Comparison of ENCODE assay signal across 13 mouse cellular contexts in the genomic region with DNA sequence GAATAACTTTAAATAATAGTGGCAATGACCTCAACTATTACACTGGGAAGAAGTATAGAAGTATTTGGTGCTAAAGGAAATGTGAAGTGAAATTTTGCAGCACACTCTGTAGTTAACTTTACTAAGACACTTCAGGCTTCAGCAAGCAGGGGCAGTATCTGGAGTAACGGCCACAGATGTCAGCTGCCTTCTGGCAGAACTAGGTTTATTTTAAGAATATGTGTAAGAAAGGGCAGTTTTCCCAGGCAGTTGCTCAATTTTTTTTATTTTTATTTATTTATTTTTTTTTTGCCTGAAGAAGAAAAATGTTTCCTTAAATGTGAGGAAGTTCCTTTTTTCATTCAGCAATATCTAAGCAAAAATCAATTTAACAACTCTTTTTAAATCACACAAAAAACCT.
DNase-seq lines count a peak whose midpoint lies in the region; ATAC-seq and TF ChIP-seq lines count a peak whose summit lies in the region.
"Had no signal": no experiment of that assay in that cellular context is flagged by ENCODE, and none has a peak within 500 bp of the region (broad histone marks: within the 10 kb centered on the region; RNA-seq: fewer than 3 reads in every experiment).

No protein-coding gene starts in this region.

- peak overlapping the region; percentile 55; the same call in 1 of the 2 replicates for H3K27ac ChIP-seq in heart, embryonic 13.5 days (replicated peaks)
- no peak overlapping the region for H3K27ac ChIP-seq in lung, postnatal 0 days (ENCODE audit: low read length)
- H3K27ac ChIP-seq: hindbrain, embryonic 14.5 days; neural tube, embryonic 13.5 days had no signal

- 13% methylated on average over 1 of the region's 1 CpGs for WGBS in heart, embryonic 13.5 days
- 23% methylated on average over 1 of the region's 1 CpGs for WGBS in lung, postnatal 0 days

- H3K4me3 ChIP-seq in heart, embryonic 13.5 days, result no peak overlapping the region
- H3K4me3 ChIP-seq in lung, postnatal 0 days (ENCODE audit: low read depth, low read length), result no peak overlapping the region
- H3K4me3 ChIP-seq: neural tube, embryonic 13.5 days had no signal

- H3K9ac ChIP-seq in heart, embryonic 13.5 days, result no peak overlapping the region
- no peak overlapping the region for H3K9ac ChIP-seq in lung, postnatal 0 days (replicated peaks; ENCODE audit: low read depth)
- H3K9ac ChIP-seq: hindbrain, embryonic 14.5 days; neural tube, embryonic 13.5 days had no signal

- ATAC-seq in heart, embryonic 13.5 days (ENCODE audit: extremely low read depth, insufficient number of reproducible peaks, low FRiP score, low TSS enrichment), result no peak
- ATAC-seq in lung, postnatal 0 days, result peak; percentile 54; the same call in 1 of the 2 replicates
- peak; percentile 76 for ATAC-seq in granulocyte monocyte progenitor cell, adult 5-6 weeks (replicated peaks; ENCODE audit: poor library complexity, severe bottlenecking)
- ATAC-seq: CD4-positive, CD25-positive, alpha-beta regulatory T cell, adult 4 months; Patski had no signal

- no peaks in the 10 kb centered on the region for H3K9me3 ChIP-seq in heart, embryonic 13.5 days
- no peaks in the 10 kb centered on the region for H3K9me3 ChIP-seq in lung, postnatal 0 days (ENCODE audit: low read length)
- H3K9me3 ChIP-seq: neural tube, embryonic 13.5 days had no signal

- H3K27me3 ChIP-seq in heart, embryonic 13.5 days (replicated peaks), result no peaks in the 10 kb centered on the region
- H3K27me3 ChIP-seq in lung, postnatal 0 days (replicated peaks; ENCODE audit: insufficient read depth, low read length), result no peaks in the 10 kb centered on the region
- H3K27me3 ChIP-seq: neural tube, embryonic 13.5 days; Patski had no signal

- H3K36me3 ChIP-seq in heart, embryonic 13.5 days, result no peaks in the 10 kb centered on the region
- no peaks in the 10 kb centered on the region for H3K36me3 ChIP-seq in lung, postnatal 0 days (ENCODE audit: insufficient read depth, low read length)
- H3K36me3 ChIP-seq: neural tube, embryonic 13.5 days had no signal

- no peak for DNase-seq in heart, postnatal 36 days
- peak; percentile 81 for DNase-seq in lung, postnatal 0 days (ENCODE audit: low spot score)
- no peak for DNase-seq in lung, postnatal 25 days (ENCODE audit: low spot score)
- DNase-seq in layer of hippocampus, adult 18-20 months (ENCODE audit: low spot score in 2 of 2), result no peak
- DNase-seq in cerebellum, adult 8-10 months, result no peak
- DNase-seq: kidney, adult 8-10 months; thymus, postnatal 25 days had no signal

- peak; percentile 35 for TF ChIP-seq CTCF in lung, postnatal 0 days (IDR thresholded peaks at IDR 0.05)

- peaks cover 25% of the 10 kb centered on the region for H3K4me1 ChIP-seq in heart, embryonic 13.5 days
- peaks cover 4% of the 10 kb centered on the region; the same call in 1 of the 2 replicates for H3K4me1 ChIP-seq in lung, postnatal 0 days (ENCODE audit: insufficient read depth, low read depth, low read length)

- TF ChIP-seq EP300 in lung, postnatal 0 days (IDR thresholded peaks at IDR 0.05), result no peak

- intact Hi-C loops in heart, postnatal 36 days (cut with DNase I), result no loop called here

- no peak overlapping the region for H3K4me2 ChIP-seq in heart, embryonic 13.5 days
- no peak overlapping the region for H3K4me2 ChIP-seq in lung, postnatal 0 days (replicated peaks; ENCODE audit: low read depth, low read length)
- H3K4me2 ChIP-seq: hindbrain, embryonic 14.5 days; neural tube, embryonic 13.5 days had no signal
